Mouse (Mus musculus): ENCODE data around the gene Ndufv1. TPM values are rescaled to one million over a fixed set of nuclear protein-coding genes. Genes with fewer than 3 reads are reported as not detected.

Gene Ndufv1
- total RNA-seq, 2 experiments from 2014 or later = 209 to 221 TPM

Other genes with a start within 250 kb of the Ndufv1 start
- 10 to 100 TPM; 56.2 to 62.9 TPM for gene Kmt5b, start 245.4 kb downstream of the Ndufv1 start, total RNA-seq (2021)
- gene Chka, start 161.0 kb downstream of the Ndufv1 start, total RNA-seq (2021) = 10 to 100 TPM; 77.3 to 93.0 TPM
- 10 to 100 TPM; 14.2 to 22.4 TPM for gene Tcirg1, start 105.7 kb downstream of the Ndufv1 start, total RNA-seq (2021)
- 100 to 1,000 TPM; 123 to 130 TPM for gene Ndufs8, start 100.0 kb downstream of the Ndufv1 start, total RNA-seq (2021)
- 1 to 10 TPM; 1.5 to 1.7 TPM for gene Aldh3b1, start 83.0 kb downstream of the Ndufv1 start, total RNA-seq (2021)
- 10 to 100 TPM; 15.0 to 16.3 TPM for gene Unc93b1, start 77.6 kb downstream of the Ndufv1 start, total RNA-seq (2021)
- not detected for gene Aldh3b3, start 54.2 kb downstream of the Ndufv1 start, total RNA-seq (2021)
- gene Aldh3b2, start 40.5 kb downstream of the Ndufv1 start, total RNA-seq (2021) = 1 to 10 TPM; 2.3 to 2.4 TPM
- gene Acy3, start 26.2 kb downstream of the Ndufv1 start, total RNA-seq (2021) = 1 to 10 TPM; 1.7 to 1.8 TPM
- not detected for gene Tbx10, start 20.1 kb downstream of the Ndufv1 start, total RNA-seq (2021)
- 10 to 100 TPM in 1 of 2 experiments, 1 to 10 TPM in 1; 9.7 to 11.2 TPM for gene Nudt8, start 12.2 kb downstream of the Ndufv1 start, total RNA-seq (2021)
- gene Gm49405, start 12.2 kb downstream of the Ndufv1 start, total RNA-seq (2021) = 1 to 10 TPM in 1 of 2 experiments, under 1 TPM in 1; 0.81 to 1.4 TPM
- gene Doc2g, start 9.5 kb downstream of the Ndufv1 start, total RNA-seq (2021) = 1 to 10 TPM; 3.3 to 4.1 TPM
- 100 to 1,000 TPM; 226 to 232 TPM for gene Gstp1, start 25.2 kb upstream of the Ndufv1 start, total RNA-seq (2021)
- gene Gstp2, start 33.2 kb upstream of the Ndufv1 start, total RNA-seq (2021) = 10 to 100 TPM; 21.7 to 24.2 TPM
- not detected for gene Gstp3, start 46.8 kb upstream of the Ndufv1 start, total RNA-seq (2021)
- gene Cabp2, start 68.8 kb upstream of the Ndufv1 start, total RNA-seq (2021) = not detected
- gene Cdk2ap2, start 84.4 kb upstream of the Ndufv1 start, total RNA-seq (2021) = 10 to 100 TPM; 20.4 to 21.6 TPM
- gene Pitpnm1, start 87.2 kb upstream of the Ndufv1 start, total RNA-seq (2021) = 100 to 1,000 TPM; 234 to 237 TPM
- 10 to 100 TPM; 74.2 to 83.5 TPM for gene Aip, start 113.1 kb upstream of the Ndufv1 start, total RNA-seq (2021)
- gene Gpr152, start 127.0 kb upstream of the Ndufv1 start, total RNA-seq (2021) = not detected
- under 1 TPM in 1 of 2 experiments, not detected in 1; 0.24 TPM for gene Cabp4, start 131.2 kb upstream of the Ndufv1 start, total RNA-seq (2021)
- gene Coro1b, start 135.8 kb upstream of the Ndufv1 start, total RNA-seq (2021) = 10 to 100 TPM; 80.4 to 92.7 TPM
- 1 to 10 TPM in 1 of 2 experiments, under 1 TPM in 1; 0.65 to 2.0 TPM for gene Ptprcap, start 140.8 kb upstream of the Ndufv1 start, total RNA-seq (2021)
- 10 to 100 TPM; 34.1 to 35.0 TPM for gene Rps6kb2, start 150.5 kb upstream of the Ndufv1 start, total RNA-seq (2021)
- 1 to 10 TPM; 3.1 to 3.5 TPM for gene Carns1, start 162.7 kb upstream of the Ndufv1 start, total RNA-seq (2021)
- 1 to 10 TPM; 2.0 to 3.5 TPM for gene Tbc1d10c, start 178.5 kb upstream of the Ndufv1 start, total RNA-seq (2021)
- gene Ppp1ca, start 179.3 kb upstream of the Ndufv1 start, total RNA-seq (2021) = 100 to 1,000 TPM; 331 to 336 TPM
- 1 to 10 TPM; 8.9 to 9.3 TPM for gene Rad9a, start 188.9 kb upstream of the Ndufv1 start, total RNA-seq (2021)
- 1 to 10 TPM; 1.5 to 1.7 TPM for gene Clcf1, start 201.4 kb upstream of the Ndufv1 start, total RNA-seq (2021)
- not detected for gene AC109138.7, start 201.6 kb upstream of the Ndufv1 start, total RNA-seq (2021)
- gene Pold4, start 219.1 kb upstream of the Ndufv1 start, total RNA-seq (2021) = 10 to 100 TPM; 12.8 to 16.2 TPM